Mouse (Mus musculus): Measurements from ENCODE around the gene Mrps27. TPM values are rescaled to one million over a fixed set of nuclear protein-coding genes. Genes with fewer than 3 reads are reported as not detected.

The Mrps27 gene
- 66.0 and 76.1 TPM in 2 replicates for polyA plus RNA-seq (2015; fragmentation: Nextera tagmentation; extraction: Ambion mirVana)

- peak within 1 kb of the TSS; percentile 78 for H3K4me3 ChIP-seq (ENCODE audit: low read length)
Measured at GRCm38 (mm10) chr13:99344599-99345575, at the start of gene Mrps27, which contains the start of gene Ptcd2. Mrps27 (plus strand) TSS chr13:99344786. Ptcd2 (minus strand) TSS chr13:99344705.

DNA sequence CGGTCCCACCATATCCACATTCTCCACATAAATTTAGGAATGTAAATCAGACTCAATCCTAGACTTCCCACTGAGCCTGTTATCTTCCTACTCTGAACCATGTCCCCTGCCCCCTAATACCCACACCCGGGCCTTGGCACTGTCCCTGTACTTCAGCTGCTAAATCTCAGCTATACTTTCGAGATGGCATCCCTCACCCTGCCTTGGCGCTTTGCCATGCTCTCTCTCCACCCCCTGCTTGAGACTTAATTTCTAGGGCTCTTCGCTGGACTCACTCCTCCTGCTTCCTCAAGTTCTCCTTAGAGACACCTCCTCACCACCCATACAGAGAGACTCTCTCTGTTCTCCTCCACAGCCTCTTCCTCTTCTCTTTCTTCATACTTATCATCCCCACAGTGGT is 44.7 kb upstream of the Mrps27 start:
- WGBS, result 80% methylated on average over 5 of the region's 5 CpGs
- Histone ChIP-seq H3K36me3 (ENCODE audit: control insufficient read depth, insufficient read depth, low read length) (no peaks in the 10 kb centered on the region), H3K4me2 (ENCODE audit: low read depth, low read length) (no peak overlapping the region), H3K27me3 (replicated peaks; ENCODE audit: control insufficient read depth, insufficient read depth, low read length) (no peaks in the 10 kb centered on the region), H3K9ac (ENCODE audit: low read depth, low read length) (no peak overlapping the region), H3K4me3 (ENCODE audit: low read length) (no peak overlapping the region), H3K9me3 (ENCODE audit: control insufficient read depth, low read length) (no peaks in the 10 kb centered on the region), H3K27ac (ENCODE audit: low read length) (no peak overlapping the region), H3K4me1 (ENCODE audit: control insufficient read depth, insufficient read depth, low read length) (no peaks in the 10 kb centered on the region)
- no peak for ATAC-seq

More at GRCm38 (mm10) chr13:99344599-99345575, at the start of gene Mrps27, which contains the start of gene Ptcd2:
- 2% methylated on average over 37 of the region's 39 CpGs for WGBS
- Histone ChIP-seq H3K9me3 (ENCODE audit: control insufficient read depth, low read length) (no peaks in the 10 kb centered on the region), H3K27ac (ENCODE audit: low read length) (peak within 1 kb of the TSS; percentile 85), H3K4me2 (ENCODE audit: low read depth, low read length) (peak within 1 kb of the TSS; percentile 71), H3K4me1 (ENCODE audit: control insufficient read depth, insufficient read depth, low read length) (peaks cover 9% of the 10 kb centered on the region), H3K9ac (ENCODE audit: low read depth, low read length) (peak within 1 kb of the TSS; percentile 85), H3K27me3 (replicated peaks; ENCODE audit: control insufficient read depth, insufficient read depth, low read length) (no peaks in the 10 kb centered on the region), H3K36me3 (ENCODE audit: control insufficient read depth, insufficient read depth, low read length) (peaks cover 11% of the 10 kb centered on the region; the same call in 1 of the 2 replicates)
- ATAC-seq, result peak; percentile 99

GRCm38 (mm10) chr13:99303846-99304245 is 40.7 kb upstream of the Mrps27 start:
- H3K9me3 ChIP-seq (ENCODE audit: control insufficient read depth, low read length), result no peaks in the 10 kb centered on the region
- H3K27me3 ChIP-seq (replicated peaks; ENCODE audit: control insufficient read depth, insufficient read depth, low read length), result no peaks in the 10 kb centered on the region
- ATAC-seq, result no peak
- H3K27ac ChIP-seq (ENCODE audit: low read length), result no peak overlapping the region
- 39% methylated on average over 5 of the region's 5 CpGs for WGBS
- H3K9ac ChIP-seq (ENCODE audit: low read depth, low read length), result no peak overlapping the region
- no peak overlapping the region for H3K4me3 ChIP-seq (ENCODE audit: low read length)
- H3K4me1 ChIP-seq (ENCODE audit: control insufficient read depth, insufficient read depth, low read length), result peaks cover 4% of the 10 kb centered on the region; the same call in 1 of the 2 replicates
- no peak overlapping the region for H3K4me2 ChIP-seq (ENCODE audit: low read depth, low read length)
- H3K36me3 ChIP-seq (ENCODE audit: control insufficient read depth, insufficient read depth, low read length), result no peaks in the 10 kb centered on the region

GRCm38 (mm10) chr13:99304365-99304764 is 40.2 kb upstream of the Mrps27 start:
- no peak for ATAC-seq
- 69% methylated on average over 11 of the region's 11 CpGs for WGBS

DNA sequence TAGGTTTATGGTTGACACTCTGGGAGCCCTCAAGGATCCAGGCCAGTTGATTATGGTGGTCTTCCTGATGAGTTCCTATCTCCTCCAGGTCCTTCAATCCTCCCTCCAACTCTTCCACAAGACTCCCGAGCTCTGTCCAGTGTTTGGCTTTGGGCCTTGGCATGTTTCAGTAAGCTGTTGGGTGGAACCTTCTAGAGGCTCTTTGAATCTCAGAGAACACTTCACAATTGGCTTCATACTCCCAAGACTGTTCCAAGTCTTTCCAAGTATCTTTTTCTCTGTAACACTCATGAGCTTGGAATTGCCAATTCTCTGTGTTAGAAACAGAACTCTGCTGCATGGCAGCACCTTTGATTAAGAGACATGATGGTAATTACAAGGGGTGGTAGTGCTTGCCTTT is 39.4 kb upstream of the Mrps27 start:
- peaks cover 4% of the 10 kb centered on the region; the same call in 1 of the 2 replicates for H3K4me1 ChIP-seq (ENCODE audit: control insufficient read depth, insufficient read depth, low read length)
- no peak overlapping the region for H3K4me3 ChIP-seq (ENCODE audit: low read length)
- H3K27ac ChIP-seq (ENCODE audit: low read length), result no peak overlapping the region
- H3K4me2 ChIP-seq (ENCODE audit: low read depth, low read length), result no peak overlapping the region
- no peaks in the 10 kb centered on the region for H3K27me3 ChIP-seq (replicated peaks; ENCODE audit: control insufficient read depth, insufficient read depth, low read length)
- no peak overlapping the region for H3K9ac ChIP-seq (ENCODE audit: low read depth, low read length)
- no peak for ATAC-seq
- 68% methylated on average over 1 of the region's 1 CpGs for WGBS
- no peaks in the 10 kb centered on the region for H3K9me3 ChIP-seq (ENCODE audit: control insufficient read depth, low read length)
- H3K36me3 ChIP-seq (ENCODE audit: control insufficient read depth, insufficient read depth, low read length), result no peaks in the 10 kb centered on the region

More at GRCm38 (mm10) chr13:99304365-99304764, 40.2 kb upstream of the Mrps27 start:
- Histone ChIP-seq H3K27ac (ENCODE audit: low read length) (no peak overlapping the region), H3K36me3 (ENCODE audit: control insufficient read depth, insufficient read depth, low read length) (no peaks in the 10 kb centered on the region), H3K4me3 (ENCODE audit: low read length) (no peak overlapping the region), H3K4me1 (ENCODE audit: control insufficient read depth, insufficient read depth, low read length) (peaks cover 4% of the 10 kb centered on the region; the same call in 1 of the 2 replicates), H3K4me2 (ENCODE audit: low read depth, low read length) (no peak overlapping the region), H3K27me3 (replicated peaks; ENCODE audit: control insufficient read depth, insufficient read depth, low read length) (no peaks in the 10 kb centered on the region), H3K9me3 (ENCODE audit: control insufficient read depth, low read length) (no peaks in the 10 kb centered on the region), H3K9ac (ENCODE audit: low read depth, low read length) (no peak overlapping the region)

DNA sequence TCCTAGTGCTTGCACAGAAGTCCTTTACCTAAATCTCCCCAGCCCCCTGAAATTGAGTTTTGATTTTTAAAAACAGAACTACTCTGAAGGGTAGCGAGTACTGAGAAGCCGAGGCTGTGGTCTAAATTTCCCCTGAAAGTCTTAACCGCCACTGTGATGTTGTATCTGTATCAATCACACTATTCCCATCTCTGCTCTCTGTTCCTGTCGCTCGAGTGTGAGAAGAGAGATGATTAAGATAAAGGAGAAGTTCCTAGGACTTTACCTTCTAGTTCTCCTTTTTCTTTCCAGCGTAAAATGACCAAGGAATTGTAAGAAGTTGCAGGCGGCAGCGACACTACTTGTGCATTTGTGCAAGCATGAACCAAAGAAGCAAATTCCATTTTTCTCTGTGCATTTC is 38.4 kb upstream of the Mrps27 start:
- 81% methylated on average over 8 of the region's 8 CpGs for WGBS

DNA sequence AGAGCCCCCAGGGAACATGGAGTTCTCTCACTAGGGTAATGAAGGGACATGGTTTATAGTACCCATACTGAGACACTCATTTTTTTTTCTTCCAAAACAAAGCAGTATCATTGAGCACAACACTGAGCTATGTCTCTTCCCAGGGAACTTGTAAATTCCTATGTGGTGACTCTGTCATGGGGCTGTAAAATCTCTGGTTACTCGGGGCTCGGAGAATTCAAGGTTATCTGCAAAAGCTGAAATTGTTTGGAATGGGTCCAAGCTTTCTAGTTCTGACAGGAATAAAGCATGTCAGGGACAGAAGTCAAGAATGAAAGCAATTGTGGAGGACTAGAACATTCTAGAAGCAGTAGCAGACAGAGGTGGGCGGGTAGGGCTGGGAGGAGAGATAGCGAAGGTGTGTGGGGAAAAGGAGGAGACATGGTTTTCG is 36.6 kb upstream of the Mrps27 start:
- Histone ChIP-seq H3K9ac (ENCODE audit: low read depth, low read length) (no peak overlapping the region), H3K4me3 (ENCODE audit: low read length) (no peak overlapping the region), H3K27me3 (replicated peaks; ENCODE audit: control insufficient read depth, insufficient read depth, low read length) (no peaks in the 10 kb centered on the region), H3K9me3 (ENCODE audit: control insufficient read depth, low read length) (no peaks in the 10 kb centered on the region), H3K36me3 (ENCODE audit: control insufficient read depth, insufficient read depth, low read length) (no peaks in the 10 kb centered on the region), H3K4me1 (ENCODE audit: control insufficient read depth, insufficient read depth, low read length) (peaks cover 4% of the 10 kb centered on the region; the same call in 1 of the 2 replicates), H3K27ac (ENCODE audit: low read length) (no peak overlapping the region), H3K4me2 (ENCODE audit: low read depth, low read length) (no peak overlapping the region)
- peak; percentile 81 for ATAC-seq
- 43% methylated on average over 5 of the region's 5 CpGs for WGBS

More for the DNA sequence above, 38.4 kb upstream of the Mrps27 start:
- H3K4me2 ChIP-seq (ENCODE audit: low read depth, low read length), result no peak overlapping the region
- no peaks in the 10 kb centered on the region for H3K36me3 ChIP-seq (ENCODE audit: control insufficient read depth, insufficient read depth, low read length)
- ATAC-seq, result no peak
- no peak overlapping the region for H3K4me3 ChIP-seq (ENCODE audit: low read length)
- no peaks in the 10 kb centered on the region for H3K27me3 ChIP-seq (replicated peaks; ENCODE audit: control insufficient read depth, insufficient read depth, low read length)
- peaks cover 4% of the 10 kb centered on the region; the same call in 1 of the 2 replicates for H3K4me1 ChIP-seq (ENCODE audit: control insufficient read depth, insufficient read depth, low read length)
- H3K9ac ChIP-seq (ENCODE audit: low read depth, low read length), result no peak overlapping the region
- H3K9me3 ChIP-seq (ENCODE audit: control insufficient read depth, low read length), result no peaks in the 10 kb centered on the region
- H3K27ac ChIP-seq (ENCODE audit: low read length), result no peak overlapping the region

DNA sequence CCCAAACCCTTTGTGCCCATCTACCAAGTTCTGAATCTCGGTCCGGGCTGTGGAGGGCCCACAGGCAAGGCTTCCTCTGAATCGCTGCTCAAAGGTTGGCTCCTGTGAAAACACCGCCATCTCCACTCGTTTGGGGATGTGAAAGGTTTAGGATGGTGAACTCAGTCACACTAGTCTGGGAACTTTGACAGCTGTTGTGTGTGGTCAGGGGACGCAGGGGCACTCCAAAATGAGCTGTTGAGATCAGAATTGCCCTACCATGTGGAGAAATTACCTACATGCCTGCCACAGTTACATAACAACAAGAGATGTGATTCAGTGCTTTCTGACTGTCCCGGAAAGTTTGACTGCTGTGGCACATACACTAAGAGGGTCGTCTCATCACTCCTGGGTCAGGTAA is 36.2 kb upstream of the Mrps27 start:
- Histone ChIP-seq H3K9me3 (ENCODE audit: control insufficient read depth, low read length) (no peaks in the 10 kb centered on the region), H3K27me3 (replicated peaks; ENCODE audit: control insufficient read depth, insufficient read depth, low read length) (no peaks in the 10 kb centered on the region), H3K27ac (ENCODE audit: low read length) (no peak overlapping the region), H3K9ac (ENCODE audit: low read depth, low read length) (no peak overlapping the region), H3K4me3 (ENCODE audit: low read length) (no peak overlapping the region), H3K4me1 (ENCODE audit: control insufficient read depth, insufficient read depth, low read length) (peaks cover 4% of the 10 kb centered on the region; the same call in 1 of the 2 replicates), H3K36me3 (ENCODE audit: control insufficient read depth, insufficient read depth, low read length) (no peaks in the 10 kb centered on the region), H3K4me2 (ENCODE audit: low read depth, low read length) (no peak overlapping the region)
- 83% methylated on average over 8 of the region's 8 CpGs for WGBS
- ATAC-seq, result no peak

DNA sequence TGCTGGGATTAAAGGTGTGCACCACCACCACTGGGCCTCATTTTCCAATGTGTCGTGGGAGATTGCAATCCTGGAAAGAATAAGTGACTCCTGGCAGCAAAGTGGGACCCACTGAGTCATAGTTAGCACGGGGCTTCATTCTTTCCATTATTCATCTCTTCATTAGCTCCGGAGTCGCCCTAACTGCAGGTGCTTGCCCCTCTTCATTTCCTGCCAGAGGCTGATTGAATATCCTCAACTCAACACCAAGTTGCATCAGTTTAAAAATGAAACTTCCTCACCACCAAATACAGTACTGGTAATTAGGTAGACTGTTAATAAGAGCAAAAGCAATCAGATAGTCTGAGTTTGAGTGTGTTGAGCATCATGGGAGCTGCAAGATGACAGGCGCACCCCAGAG is 30.5 kb upstream of the Mrps27 start:
- ATAC-seq, result no peak
- no peak overlapping the region for H3K4me3 ChIP-seq (ENCODE audit: low read length)
- no peak overlapping the region for H3K27ac ChIP-seq (ENCODE audit: low read length)
- no peaks in the 10 kb centered on the region for H3K4me1 ChIP-seq (ENCODE audit: control insufficient read depth, insufficient read depth, low read length)
- H3K9me3 ChIP-seq (ENCODE audit: control insufficient read depth, low read length), result no peaks in the 10 kb centered on the region
- H3K4me2 ChIP-seq (ENCODE audit: low read depth, low read length), result no peak overlapping the region
- no peak overlapping the region for H3K9ac ChIP-seq (ENCODE audit: low read depth, low read length)
- 89% methylated on average over 5 of the region's 5 CpGs for WGBS
- no peaks in the 10 kb centered on the region for H3K36me3 ChIP-seq (ENCODE audit: control insufficient read depth, insufficient read depth, low read length)
- H3K27me3 ChIP-seq (replicated peaks; ENCODE audit: control insufficient read depth, insufficient read depth, low read length), result no peaks in the 10 kb centered on the region; the same call in 1 of the 2 replicates
